10 mouse cellular contexts compared by ENCODE assay signal in the genomic region with DNA sequence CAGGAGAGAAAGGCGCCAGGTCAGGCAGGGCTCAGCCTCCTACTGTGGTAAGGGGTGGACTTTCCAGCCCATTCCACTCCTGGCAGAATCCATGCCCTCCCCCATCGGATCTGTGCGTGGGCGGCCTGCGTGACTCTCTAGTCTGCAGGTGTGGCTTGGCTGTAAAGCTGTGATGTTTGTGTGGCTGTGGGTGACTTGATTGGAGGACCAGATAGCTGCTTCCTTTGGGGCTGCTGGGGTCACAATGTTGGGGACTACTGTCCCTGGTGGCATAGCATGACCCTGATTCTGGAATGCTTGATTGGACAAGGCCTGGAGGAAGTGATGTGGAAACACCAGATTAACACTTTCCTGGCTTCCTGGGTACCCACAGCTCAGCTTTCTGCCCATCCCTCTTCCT. TPM values are rescaled to one million over a fixed set of nuclear protein-coding genes. Genes with fewer than 3 reads are reported as not detected.
DNase-seq lines count a peak whose midpoint lies in the region; ATAC-seq and TF ChIP-seq lines count a peak whose summit lies in the region.
"Had no signal": no experiment of that assay in that cellular context is flagged by ENCODE, and none has a peak within 500 bp of the region (broad histone marks: within the 10 kb centered on the region; RNA-seq: fewer than 3 reads in every experiment).

No protein-coding gene starts in this region.

- H3K4me2 ChIP-seq in hindbrain, embryonic 12.5 days (replicated peaks): peak overlapping the region; percentile 60
- peak overlapping the region; percentile 68 for H3K4me2 ChIP-seq in midbrain, embryonic 15.5 days

- peak overlapping the region; percentile 51 for H3K4me3 ChIP-seq in cerebellum, adult 2 months (replicated peaks; ENCODE audit: insufficient read depth, low read depth, low read length)
- H3K4me3 ChIP-seq in cortical plate, adult 2 months (ENCODE audit: insufficient read depth, low read length): peak overlapping the region; percentile 89
- peak overlapping the region; percentile 62 for H3K4me3 ChIP-seq in hindbrain, embryonic 12.5 days
- H3K4me3 ChIP-seq in midbrain, embryonic 15.5 days: peak overlapping the region; percentile 84
- H3K4me3 ChIP-seq in lung, adult 2 months (replicated peaks; ENCODE audit: extremely low read depth, low read depth, low read length): no peak overlapping the region

- H3K36me3 ChIP-seq in hindbrain, embryonic 12.5 days: no peaks in the 10 kb centered on the region
- no peaks in the 10 kb centered on the region for H3K36me3 ChIP-seq in midbrain, embryonic 15.5 days (replicated peaks)

- ATAC-seq in hindbrain, embryonic 12.5 days (ENCODE audit: low FRiP score): no peak
- ATAC-seq in midbrain, embryonic 15.5 days (replicated peaks): no peak

- no peaks in the 10 kb centered on the region for H3K9me3 ChIP-seq in hindbrain, embryonic 12.5 days (replicated peaks)
- no peaks in the 10 kb centered on the region for H3K9me3 ChIP-seq in midbrain, embryonic 15.5 days

- no peak for TF ChIP-seq POLR2A in cerebellum, adult 2 months (IDR thresholded peaks at IDR 0.05; ENCODE audit: borderline replicate concordance, insufficient read depth, low read length)
- TF ChIP-seq POLR2A in cortical plate, adult 2 months (IDR thresholded peaks at IDR 0.05; ENCODE audit: extremely low read depth, insufficient read depth, low read length): no peak
- TF ChIP-seq POLR2A in lung, adult 2 months (IDR thresholded peaks at IDR 0.05; ENCODE audit: borderline replicate concordance, extremely low read depth, low read depth, low read length): no peak

- WGBS in cerebellum, adult 2 months: 7% methylated on average over 5 of the region's 5 CpGs
- 43% methylated on average over 5 of the region's 5 CpGs for WGBS in hindbrain, embryonic 12.5 days
- WGBS in midbrain, embryonic 15.5 days: 38% methylated on average over 5 of the region's 5 CpGs
- WGBS in lung, adult 2 months: 35% methylated on average over 5 of the region's 5 CpGs

- H3K4me1 ChIP-seq in cerebellum, adult 2 months (ENCODE audit: control insufficient read depth, insufficient read depth, low read length): peaks cover 8% of the 10 kb centered on the region
- H3K4me1 ChIP-seq in cortical plate, adult 2 months (ENCODE audit: control insufficient read depth, insufficient read depth, low read length): peaks cover 1% of the 10 kb centered on the region; the same call in 1 of the 2 replicates
- H3K4me1 ChIP-seq in hindbrain, embryonic 12.5 days: peaks cover 19% of the 10 kb centered on the region
- peaks cover 25% of the 10 kb centered on the region for H3K4me1 ChIP-seq in midbrain, embryonic 15.5 days
- no peaks in the 10 kb centered on the region for H3K4me1 ChIP-seq in lung, adult 2 months (ENCODE audit: control insufficient read depth, insufficient read depth, low read length)

- intact Hi-C loops in gastrocnemius, postnatal 14 days (cut with DNase I; ENCODE audit: low total_unique reads): no loop called here

- H3K27ac ChIP-seq in cerebellum, adult 2 months (ENCODE audit: insufficient read depth, low read length): peak overlapping the region; percentile 57; the same call in 1 of the 2 replicates
- H3K27ac ChIP-seq in cortical plate, adult 2 months (ENCODE audit: insufficient read depth, low read length): peak overlapping the region; percentile 1
- no peak overlapping the region for H3K27ac ChIP-seq in hindbrain, embryonic 12.5 days
- H3K27ac ChIP-seq in midbrain, embryonic 15.5 days: peak overlapping the region; percentile 91

- peak; percentile 50 to 59 for DNase-seq in cerebellum, adult 2 months
- no peak for DNase-seq in lung, adult 2 months
- no peak for DNase-seq in thymus, postnatal 10 days (ENCODE audit: low spot score in 2 of 2)
- no peak for DNase-seq in gastrocnemius, postnatal 14 days
- DNase-seq in embryo, embryonic 11 days: no peak

- peak overlapping the region; percentile 84; the same call in 1 of the 2 replicates for H3K9ac ChIP-seq in hindbrain, embryonic 12.5 days
- peak overlapping the region; percentile 96; the same call in 1 of the 2 replicates for H3K9ac ChIP-seq in midbrain, embryonic 15.5 days

- H3K27me3 ChIP-seq in cerebellum, adult 2 months (ENCODE audit: control insufficient read depth, insufficient read depth, low read length): no peaks in the 10 kb centered on the region
- peaks cover 2% of the 10 kb centered on the region; the same call in 1 of the 2 replicates for H3K27me3 ChIP-seq in hindbrain, embryonic 12.5 days
- H3K27me3 ChIP-seq in midbrain, embryonic 15.5 days (replicated peaks): no peaks in the 10 kb centered on the region

- no peak for TF ChIP-seq CTCF in cerebellum, adult 2 months (IDR thresholded peaks at IDR 0.05; ENCODE audit: borderline replicate concordance, insufficient read depth, low read depth, low read length)
- no peak for TF ChIP-seq CTCF in cortical plate, adult 2 months (IDR thresholded peaks at IDR 0.05; ENCODE audit: extremely low read depth, insufficient read depth, low read length)
- TF ChIP-seq CTCF in lung, adult 2 months (IDR thresholded peaks at IDR 0.05; ENCODE audit: insufficient read depth, low read length): no peak

RNA-seq across cellular contexts. Expression of a gene that starts 1.2 kb away (rescaled TPM):
- 79.6 and 82.4 TPM in 2 replicates for polyA plus RNA-seq in cerebellum, adult 2 months (2012; rRNA removed)
- polyA plus RNA-seq in cortical plate, adult 2 months (2012; rRNA removed): 42.2 and 46.0 TPM in 2 replicates
- 3.4 and 4.2 TPM in 2 replicates for polyA plus RNA-seq in hindbrain, embryonic 12.5 days (2016; fragmentation: Nextera tagmentation; extraction: Ambion mirVana)
- 9.7 and 10.0 TPM in 2 replicates for polyA plus RNA-seq in midbrain, embryonic 15.5 days (2015; fragmentation: Nextera tagmentation; extraction: Ambion mirVana)
- polyA plus RNA-seq in lung, adult 2 months (2012; rRNA removed): 0.85 and 1.0 TPM in 2 replicates
- total RNA-seq in gastrocnemius, postnatal 14 days (2021): under 1 TPM; 0.27 to 0.70 TPM
- total RNA-seq: MEL had no signal

RNA-seq across cellular contexts. Expression of a gene that starts 17.1 kb away (rescaled TPM):
- polyA plus RNA-seq in cerebellum, adult 2 months (2012; rRNA removed): not detected in 2 replicates
- polyA plus RNA-seq in cortical plate, adult 2 months (2012; rRNA removed): not detected in 2 replicates
- not detected in 2 replicates for polyA plus RNA-seq in hindbrain, embryonic 12.5 days (2016; fragmentation: Nextera tagmentation; extraction: Ambion mirVana)
- 0.06 TPM in 1 of 2 replicates, not detected in the other for polyA plus RNA-seq in midbrain, embryonic 15.5 days (2015; fragmentation: Nextera tagmentation; extraction: Ambion mirVana)
- polyA plus RNA-seq in lung, adult 2 months (2012; rRNA removed): not detected in 2 replicates
- total RNA-seq in gastrocnemius, postnatal 14 days (2021): not detected
- total RNA-seq: MEL had no signal
- polyA plus RNA-seq: limb, embryonic 14.5 days had no signal

RNA-seq across cellular contexts. Expression of a gene that starts 25.7 kb away (rescaled TPM):
- polyA plus RNA-seq in cerebellum, adult 2 months (2012; rRNA removed): 1.9 and 2.4 TPM in 2 replicates
- polyA plus RNA-seq in cortical plate, adult 2 months (2012; rRNA removed): 1.7 and 3.2 TPM in 2 replicates
- 6.5 and 6.7 TPM in 2 replicates for polyA plus RNA-seq in hindbrain, embryonic 12.5 days (2016; fragmentation: Nextera tagmentation; extraction: Ambion mirVana)
- polyA plus RNA-seq in midbrain, embryonic 15.5 days (2015; fragmentation: Nextera tagmentation; extraction: Ambion mirVana): 15.6 and 16.0 TPM in 2 replicates
- 6.6 and 14.2 TPM in 2 replicates for polyA plus RNA-seq in lung, adult 2 months (2012; rRNA removed)
- total RNA-seq in gastrocnemius, postnatal 14 days (2021): 1 to 10 TPM; 1.4 to 1.8 TPM

RNA-seq across cellular contexts. Expression of a gene that starts 44.7 kb away (rescaled TPM):
- 0.14 and 0.88 TPM in 2 replicates for polyA plus RNA-seq in cerebellum, adult 2 months (2012; rRNA removed)
- polyA plus RNA-seq in cortical plate, adult 2 months (2012; rRNA removed): 0.78 and 2.1 TPM in 2 replicates
- polyA plus RNA-seq in hindbrain, embryonic 12.5 days (2016; fragmentation: Nextera tagmentation; extraction: Ambion mirVana): 0.50 TPM in 1 of 2 replicates, not detected in the other
- polyA plus RNA-seq in midbrain, embryonic 15.5 days (2015; fragmentation: Nextera tagmentation; extraction: Ambion mirVana): not detected in 2 replicates
- 1.2 and 1.5 TPM in 2 replicates for polyA plus RNA-seq in lung, adult 2 months (2012; rRNA removed)
- total RNA-seq in gastrocnemius, postnatal 14 days (2021): under 1 TPM in 1 of 2 experiments, not detected in 1; 0.80 TPM
- total RNA-seq: MEL had no signal

RNA-seq across cellular contexts. Expression of a gene that starts 44.8 kb away (rescaled TPM):
- 102 and 105 TPM in 2 replicates for polyA plus RNA-seq in cerebellum, adult 2 months (2012; rRNA removed)
- polyA plus RNA-seq in cortical plate, adult 2 months (2012; rRNA removed): 89.4 and 94.5 TPM in 2 replicates
- 169 and 170 TPM in 2 replicates for polyA plus RNA-seq in hindbrain, embryonic 12.5 days (2016; fragmentation: Nextera tagmentation; extraction: Ambion mirVana)
- 117 and 130 TPM in 2 replicates for polyA plus RNA-seq in midbrain, embryonic 15.5 days (2015; fragmentation: Nextera tagmentation; extraction: Ambion mirVana)
- polyA plus RNA-seq in lung, adult 2 months (2012; rRNA removed): 71.4 and 105 TPM in 2 replicates
- 100 to 1,000 TPM; 341 to 442 TPM for total RNA-seq in gastrocnemius, postnatal 14 days (2021)

Comparison
In these comparisons a context has a peak if more than half of its experiments do, and no peak if none do; other contexts are left out.
1. DNase-seq: peak in cerebellum, adult 2 months (2 of 2); none in lung, adult 2 months (single experiment), thymus, postnatal 10 days (0 of 2), gastrocnemius, postnatal 14 days (single experiment) and embryo, embryonic 11 days (single experiment).